Mouse (Mus musculus) heart, postnatal 0 days (tissue): ENCODE data around the gene Hsd3b2.

Experiments
- CTCF ChIP-seq: IDR thresholded peaks from 2 replicates; pipeline ENCODE4 v1.5.1; 2016; ENCODE audit warnings: antibody characterized with exemption, control low read depth, low read depth
- EP300 ChIP-seq: IDR thresholded peaks from 2 replicates; pipeline ENCODE4 v1.6.1; 2016; ENCODE audit warnings: antibody characterized with exemption, low read depth

DNA sequence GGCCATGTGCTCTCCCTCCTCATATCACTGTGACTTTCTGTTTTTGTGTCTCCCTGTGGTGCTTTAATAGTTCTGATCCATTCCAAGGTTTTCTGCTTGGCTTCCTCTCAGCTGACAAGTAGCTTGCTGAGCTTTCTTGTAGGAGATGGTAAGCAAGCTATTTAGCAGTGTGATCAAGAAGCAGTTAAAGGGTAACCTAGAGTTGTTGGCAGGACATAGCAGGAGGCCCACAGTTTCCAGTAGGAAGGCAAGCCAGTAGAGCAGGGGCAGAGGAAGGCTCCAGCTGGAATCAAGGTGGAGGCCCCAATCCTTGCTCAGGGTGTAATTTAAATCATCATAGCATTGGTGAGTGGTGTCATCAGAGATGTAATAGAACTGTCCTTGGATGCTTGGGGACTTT, 43.6 kb downstream of the Hsd3b2 start:
- TF ChIP-seq CTCF (no peak), EP300 (no peak)
